Mouse (Mus musculus) adrenal gland, adult (tissue): ENCODE measurements at regions not wholly inside any gene's neighbourhood (a gene's known extent, or its start where the extent isn't known, plus 50 kb on each side); places are given as distances from the start of the nearest gene placed in this dataset.
A peak's percentile ranks its signal among the peaks of the same experiment; 100 is the strongest.

Experiments used
- DNase-seq, 2 experiments: peaks; one replicate each; pipeline ENCODE4 v3.0.0; 2022 to 2023; ENCODE audit warnings: low spot score in 1 of 2; ENCODE audit not compliant: inconsistent age in 2 of 2

GRCm38 (mm10) chr8:11094516-11094915 is 86.3 kb upstream of the Irs2 start:
- DNase-seq: no peak

GRCm38 (mm10) chr8:11092348-11092747 is 84.1 kb upstream of the Irs2 start:
- no peak for DNase-seq

GRCm38 (mm10) chr8:11091675-11092345 is 83.6 kb upstream of the Irs2 start:
- no peak for DNase-seq

- DNase-seq: peak in 1 of 2 experiments; percentile 83
Observed at GRCm38 (mm10) chr8:11088946-11089665, 80.8 kb upstream of the Irs2 start.

- peak; percentile 64 to 89 for DNase-seq
Observed at GRCm38 (mm10) chr8:11085244-11085643, 77.0 kb upstream of the Irs2 start.

- DNase-seq: peak in 1 of 2 experiments; percentile 49
Observed at GRCm38 (mm10) chr8:11084051-11084533, 75.8 kb upstream of the Irs2 start.

GRCm38 (mm10) chr8:11080813-11081212 is 72.6 kb upstream of the Irs2 start:
- DNase-seq: no peak

GRCm38 (mm10) chr8:11079805-11080204 is 71.5 kb upstream of the Irs2 start:
- DNase-seq: no peak

GRCm38 (mm10) chr8:11077138-11077537 is 68.9 kb upstream of the Irs2 start:
- DNase-seq: peak; percentile 38 to 83

GRCm38 (mm10) chr8:11071162-11071561 is 62.9 kb upstream of the Irs2 start:
- peak in 1 of 2 experiments; percentile 53 for DNase-seq

- no peak for DNase-seq
Observed at GRCm38 (mm10) chr8:11067450-11067849, 59.2 kb upstream of the Irs2 start.

- DNase-seq: no peak
Observed at GRCm38 (mm10) chr8:11065990-11066389, 57.7 kb upstream of the Irs2 start.

- DNase-seq: no peak
Observed at GRCm38 (mm10) chr8:11065303-11065702, 57.0 kb upstream of the Irs2 start.

GRCm38 (mm10) chr8:11063058-11063457 is 54.8 kb upstream of the Irs2 start:
- no peak for DNase-seq

- peak in 1 of 2 experiments; percentile 68 for DNase-seq
Observed at GRCm38 (mm10) chr8:11062348-11062946, 54.2 kb upstream of the Irs2 start.

GRCm38 (mm10) chr8:11061711-11062110 is 53.5 kb upstream of the Irs2 start:
- DNase-seq: no peak

- DNase-seq: no peak
Observed at GRCm38 (mm10) chr8:11060604-11061003, 52.3 kb upstream of the Irs2 start.

GRCm38 (mm10) chr8:11058392-11058791 is 50.1 kb upstream of the Irs2 start:
- DNase-seq: no peak
